Mouse (Mus musculus) lung, adult 2 months (tissue): Measurements from ENCODE around the gene Dcbld2.

Experiments
- CTCF ChIP-seq: fragments of 200-500 bp; IDR thresholded peaks from 2 replicates; pipeline ENCODE4 v1.5.1; 2011; ENCODE audit warnings: mild to moderate bottlenecking, low read length, control low read depth; ENCODE audit not compliant: insufficient read depth
- POLR2A ChIP-seq: fragments of 200-500 bp; IDR thresholded peaks from 2 replicates; pipeline ENCODE4 v1.6.1; 2011; ENCODE audit warnings: low read depth, mild to moderate bottlenecking, control low read depth, low read length, borderline replicate concordance; ENCODE audit errors: extremely low read depth

DNA sequence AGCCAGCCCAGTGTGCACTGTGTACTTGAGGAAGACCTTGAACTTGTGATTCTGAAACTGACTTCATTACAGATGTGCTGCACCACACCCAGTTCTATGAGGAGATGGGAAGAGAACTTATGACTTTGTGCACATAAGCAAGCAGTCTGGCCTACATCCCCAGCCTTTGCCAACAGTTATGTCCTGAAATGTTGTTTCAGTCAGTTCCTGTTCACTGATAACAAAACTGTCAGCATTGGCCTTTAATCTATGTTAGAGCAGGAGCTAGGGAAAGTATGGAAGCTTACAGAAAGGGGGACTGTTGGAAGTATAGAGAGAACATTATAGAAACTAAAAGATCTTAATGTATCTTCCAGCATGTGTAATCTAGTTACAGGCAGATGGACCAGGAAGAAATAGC is 45.6 kb downstream of the Dcbld2 start:
- no peak for TF ChIP-seq CTCF
- TF ChIP-seq POLR2A, result no peak
